Mouse (Mus musculus): ENCODE data around the gene Morn1.

DNA sequence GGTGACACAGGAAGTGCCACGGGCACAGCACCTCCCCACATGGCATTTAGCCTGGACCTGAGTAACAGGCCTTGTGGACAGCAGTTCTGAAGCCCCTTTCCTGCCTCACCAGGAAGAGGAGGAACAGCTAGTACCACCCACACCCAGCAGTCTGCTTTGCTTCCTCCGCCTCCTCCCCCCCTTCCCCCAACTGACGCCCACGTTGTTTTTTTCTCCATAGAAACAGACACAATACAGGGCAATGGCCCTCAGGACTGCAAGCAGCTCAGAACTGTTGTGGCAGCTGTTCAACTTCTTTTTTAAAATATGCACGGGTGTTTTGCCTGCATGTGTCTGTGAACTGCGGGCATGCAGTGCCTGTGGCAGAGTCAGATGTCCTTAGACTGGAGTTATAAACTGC, 91.9 kb downstream of the Morn1 start:
- TF ChIP-seq CTCF (IDR thresholded peaks at IDR 0.05; ENCODE audit: insufficient read depth, low read length): no peak
- peak; percentile 53; the same call in 1 of the 2 replicates for TF ChIP-seq POLR2A (IDR thresholded peaks at IDR 0.05; ENCODE audit: borderline replicate concordance, extremely low read depth, low read depth, low read length)

All from lung, adult 2 months (tissue).